15 mouse cellular contexts compared by ENCODE assay signal in the genomic region with DNA sequence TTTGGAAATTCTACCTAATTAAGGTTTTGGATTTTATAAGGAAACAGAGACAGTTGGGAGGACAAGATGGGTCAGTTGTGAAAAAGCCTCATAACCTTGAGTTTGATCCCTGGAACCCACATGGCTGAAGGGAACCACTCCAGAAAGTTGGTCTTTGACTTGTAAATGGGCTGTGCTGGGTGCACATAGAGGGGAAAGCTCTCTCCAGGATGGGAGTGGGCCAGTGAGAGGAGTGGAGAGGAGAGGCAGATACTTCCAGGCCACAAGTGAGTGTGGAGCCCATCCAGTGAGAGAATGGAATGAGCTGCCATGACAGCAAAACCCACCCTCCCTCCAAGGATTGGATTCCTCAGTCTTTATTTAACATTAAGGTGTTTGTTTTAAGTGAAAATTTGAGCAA.
DNase-seq lines count a peak whose midpoint lies in the region; ATAC-seq and TF ChIP-seq lines count a peak whose summit lies in the region.
"Had no signal": no experiment of that assay in that cellular context is flagged by ENCODE, and none has a peak within 500 bp of the region (broad histone marks: within the 10 kb centered on the region; RNA-seq: fewer than 3 reads in every experiment).

No protein-coding gene starts in this region.

- no peaks in the 10 kb centered on the region for H3K27me3 ChIP-seq in forebrain, embryonic 15.5 days
- no peaks in the 10 kb centered on the region for H3K27me3 ChIP-seq in forebrain, embryonic 12.5 days
- no peaks in the 10 kb centered on the region for H3K27me3 ChIP-seq in midbrain, embryonic 12.5 days
- H3K27me3 ChIP-seq: embryonic facial prominence, embryonic 13.5 days; heart, embryonic 13.5 days; liver, embryonic 12.5 days had no signal

- H3K9me3 ChIP-seq in forebrain, embryonic 15.5 days = no peaks in the 10 kb centered on the region
- no peaks in the 10 kb centered on the region for H3K9me3 ChIP-seq in forebrain, embryonic 12.5 days
- H3K9me3 ChIP-seq in midbrain, embryonic 12.5 days = no peaks in the 10 kb centered on the region
- H3K9me3 ChIP-seq: embryonic facial prominence, embryonic 13.5 days; heart, embryonic 13.5 days; liver, embryonic 12.5 days had no signal

- no peak overlapping the region; the same call in 1 of the 2 replicates for H3K4me3 ChIP-seq in forebrain, embryonic 15.5 days
- H3K4me3 ChIP-seq in forebrain, embryonic 12.5 days (replicated peaks) = no peak overlapping the region
- H3K4me3 ChIP-seq in cortical plate, adult 2 months (ENCODE audit: insufficient read depth, low read length) = no peak overlapping the region
- H3K4me3 ChIP-seq in midbrain, embryonic 12.5 days = no peak overlapping the region
- H3K4me3 ChIP-seq: liver, embryonic 12.5 days had no signal

- peak overlapping the region; percentile 57; the same call in 1 of the 2 replicates for H3K4me2 ChIP-seq in forebrain, embryonic 15.5 days (replicated peaks)
- H3K4me2 ChIP-seq in forebrain, embryonic 12.5 days = no peak overlapping the region
- no peak overlapping the region for H3K4me2 ChIP-seq in midbrain, embryonic 12.5 days (replicated peaks)
- H3K4me2 ChIP-seq: liver, embryonic 12.5 days had no signal

- peaks cover 57% of the 10 kb centered on the region for H3K4me1 ChIP-seq in forebrain, embryonic 15.5 days
- peaks cover 47% of the 10 kb centered on the region for H3K4me1 ChIP-seq in forebrain, embryonic 12.5 days
- H3K4me1 ChIP-seq in cortical plate, adult 2 months (ENCODE audit: control insufficient read depth, insufficient read depth, low read length) = peaks cover 11% of the 10 kb centered on the region
- peaks cover 59% of the 10 kb centered on the region for H3K4me1 ChIP-seq in midbrain, embryonic 12.5 days
- H3K4me1 ChIP-seq: liver, embryonic 12.5 days had no signal

- no peaks in the 10 kb centered on the region for H3K36me3 ChIP-seq in forebrain, embryonic 15.5 days
- no peaks in the 10 kb centered on the region for H3K36me3 ChIP-seq in forebrain, embryonic 12.5 days (replicated peaks)
- no peaks in the 10 kb centered on the region for H3K36me3 ChIP-seq in midbrain, embryonic 12.5 days
- H3K36me3 ChIP-seq: liver, embryonic 12.5 days had no signal

- peak overlapping the region; percentile 87 for H3K27ac ChIP-seq in forebrain, embryonic 15.5 days (replicated peaks)
- H3K27ac ChIP-seq in forebrain, embryonic 12.5 days = no peak overlapping the region
- peak overlapping the region; percentile 78 for H3K27ac ChIP-seq in cortical plate, adult 2 months (ENCODE audit: insufficient read depth, low read length)
- H3K27ac ChIP-seq in midbrain, embryonic 12.5 days (replicated peaks) = 0 out of 2 replicates have a peak overlapping the region, but pooled peaks have one; percentile 11
- H3K27ac ChIP-seq: embryonic facial prominence, embryonic 13.5 days; liver, embryonic 12.5 days had no signal

- peak; percentile 74 for DNase-seq in ES-CJ7 (ENCODE audit: low read depth, low spot score)
- DNase-seq in urinary bladder, postnatal 36 days (ENCODE audit: low spot score in 2 of 2) = no peak
- no peak for DNase-seq in embryo, embryonic 10.5 days (ENCODE audit: low spot score)
- DNase-seq in gastrocnemius, postnatal 10 days = no peak
- DNase-seq: gastrocnemius, postnatal 25 days; kidney, adult 9 months; thymus, postnatal 25 days had no signal

- peak overlapping the region; percentile 62; the same call in 1 of the 2 replicates for H3K9ac ChIP-seq in forebrain, embryonic 15.5 days (replicated peaks)
- no peak overlapping the region for H3K9ac ChIP-seq in forebrain, embryonic 12.5 days
- H3K9ac ChIP-seq in midbrain, embryonic 12.5 days (replicated peaks) = no peak overlapping the region
- H3K9ac ChIP-seq: liver, embryonic 12.5 days had no signal

- no peak for TF ChIP-seq POLR2A in cortical plate, adult 2 months (IDR thresholded peaks at IDR 0.05; ENCODE audit: extremely low read depth, insufficient read depth, low read length)

- no peak for TF ChIP-seq CTCF in cortical plate, adult 2 months (IDR thresholded peaks at IDR 0.05; ENCODE audit: extremely low read depth, insufficient read depth, low read length)

- ATAC-seq in forebrain, embryonic 15.5 days (replicated peaks) = no peak
- no peak for ATAC-seq in forebrain, embryonic 12.5 days (ENCODE audit: low FRiP score)
- no peak for ATAC-seq in midbrain, embryonic 12.5 days (ENCODE audit: low FRiP score, low read depth)
- ATAC-seq: liver, embryonic 12.5 days; lung, postnatal 0 days had no signal
